Mouse (Mus musculus) spleen, adult 2 months (tissue): ENCODE measurements at regions not wholly inside any gene's neighbourhood (a gene's known extent, or its start where the extent isn't known, plus 50 kb on each side); places are given as distances from the start of the nearest gene placed in this dataset.

Experiments used
- CTCF ChIP-seq: fragments of 200-500 bp; IDR thresholded peaks from 2 replicates; pipeline ENCODE4 v1.5.1; 2011; ENCODE audit warnings: mild to moderate bottlenecking, inconsistent platforms; ENCODE audit not compliant: insufficient read depth, insufficient read length, insufficient replicate concordance; ENCODE audit errors: extremely low read depth
- POLR2A ChIP-seq: fragments of 200-500 bp; IDR thresholded peaks from 2 replicates; pipeline ENCODE4 v1.6.1; 2011; ENCODE audit warnings: low read depth, low read length, inconsistent platforms

- TF ChIP-seq POLR2A, result no peak
- no peak for TF ChIP-seq CTCF
Measured at GRCm38 (mm10) chr3:78716691-78717090, 569.6 kb downstream of the Rapgef2 start.
